Mouse (Mus musculus): Measurements from ENCODE around the gene Slc22a3. TPM values are rescaled to one million over a fixed set of nuclear protein-coding genes. Genes with fewer than 3 reads are reported as not detected.

Gene Slc22a3
- total and polyA plus RNA-seq, 3 experiments = 31.5 to 87.7 TPM; not detected in 1

- no peak for TF ChIP-seq E2F4 (IDR thresholded peaks at IDR 0.05; ENCODE audit: borderline replicate concordance, low read depth, low read length)
- TF ChIP-seq SIN3A (IDR thresholded peaks at IDR 0.05; ENCODE audit: low read length) = peak; percentile 99
- no peak for TF ChIP-seq NRF1 (IDR thresholded peaks at IDR 0.05; ENCODE audit: insufficient read depth, low read depth, low read length, poor library complexity, severe bottlenecking)
- peak; percentile 89 for TF ChIP-seq MXI1 (IDR thresholded peaks at IDR 0.05; ENCODE audit: low read depth, low read length)
- TF ChIP-seq RCOR1 (IDR thresholded peaks at IDR 0.05; ENCODE audit: low read depth, low read length) = peak; percentile 52
- TF ChIP-seq BHLHE40 (IDR thresholded peaks at IDR 0.05; ENCODE audit: borderline replicate concordance, low read depth, low read length) = peak; percentile 26; the same call in 1 of the 2 replicates
- TF ChIP-seq GATA1 (IDR thresholded peaks at IDR 0.05; ENCODE audit: low read depth, low read length) = peak; percentile 99
- no peak for TF ChIP-seq RAD21 (IDR thresholded peaks at IDR 0.05; ENCODE audit: low read depth, low read length)
- TF ChIP-seq ZMIZ1 (IDR thresholded peaks at IDR 0.05; ENCODE audit: low read depth, low read length) = peak; percentile 13; the same call in 1 of the 2 replicates
- TF ChIP-seq MAX (IDR thresholded peaks at IDR 0.05; ENCODE audit: low read length) = no peak; the same call in 1 of the 2 replicates
- peak; percentile 77 for TF ChIP-seq MAZ (IDR thresholded peaks at IDR 0.05; ENCODE audit: low read depth, low read length)
- no peak for TF ChIP-seq ZKSCAN1 (IDR thresholded peaks at IDR 0.05; ENCODE audit: low read depth, low read length)
- peak; percentile 53; the same call in 1 of the 2 replicates for TF ChIP-seq POLR2AphosphoS2 (IDR thresholded peaks at IDR 0.05; ENCODE audit: low read length)
These were observed 5.8 kb upstream of the Slc22a3 start (continued) for GRCm38 (mm10) chr17:12513107-12513923.

GRCm38 (mm10) chr17:12511193-12511592 is 3.7 kb upstream of the Slc22a3 start:
- no peaks in the 10 kb centered on the region for H3K27me3 ChIP-seq (ENCODE audit: control insufficient read depth in 1 of 2, insufficient read depth in 2 of 2, low read length in 2 of 2)
- H3K4me1 ChIP-seq (ENCODE audit: control insufficient read depth in 1 of 2, insufficient read depth in 2 of 2, low read length in 2 of 2) = peaks cover 27 to 54% of the 10 kb centered on the region in 2 experiments
- peaks cover 0 to 53% of the 10 kb centered on the region in 2 experiments; a peak in 2 of 4 replicates for H3K36me3 ChIP-seq (ENCODE audit: control insufficient read depth in 1 of 2, insufficient read depth in 2 of 2, low read length in 2 of 2)
- H3K9me3 ChIP-seq (replicated peaks; ENCODE audit: insufficient read depth, low read length) = no peaks in the 10 kb centered on the region
- H3K4me3 ChIP-seq (ENCODE audit: control insufficient read depth in 1 of 2, insufficient read depth in 1 of 2, low read depth in 2 of 2, low read length in 2 of 2) = no peak overlapping the region
- DNase-seq (ENCODE audit: low read depth, low spot score) = peak; percentile 48
- no peak overlapping the region for H3K9ac ChIP-seq (ENCODE audit: control insufficient read depth, low read depth, low read length, poor library complexity, severe bottlenecking)
- peak overlapping the region; percentile 99 for H3K27ac ChIP-seq (ENCODE audit: control insufficient read depth, low read depth, low read length)
- H3K79me2 ChIP-seq (ENCODE audit: control insufficient read depth, insufficient read depth, low read length, poor library complexity) = peaks cover 15% of the 10 kb centered on the region
- peak; percentile 75 for TF ChIP-seq SIN3A (IDR thresholded peaks at IDR 0.05; ENCODE audit: low read length)
- TF ChIP-seq EP300 (IDR thresholded peaks at IDR 0.05; ENCODE audit: low read depth in 1 of 2, low read length in 2 of 2) = peak; percentile 24 to 80; a peak in 3 of 4 replicates
- peak; percentile 57; the same call in 1 of the 2 replicates for TF ChIP-seq ETS1 (IDR thresholded peaks at IDR 0.05; ENCODE audit: low read depth, low read length)
- TF ChIP-seq ELF1 (IDR thresholded peaks at IDR 0.05; ENCODE audit: low read depth, low read length) = no peak
- no peak for TF ChIP-seq USF2 (IDR thresholded peaks at IDR 0.05; ENCODE audit: borderline replicate concordance in 1 of 2, insufficient read depth in 1 of 2, low read depth in 1 of 2, low read length in 2 of 2)
- TF ChIP-seq JUND (IDR thresholded peaks at IDR 0.05; ENCODE audit: low read depth, low read length) = no peak
- TF ChIP-seq MAZ (IDR thresholded peaks at IDR 0.05; ENCODE audit: low read depth, low read length) = no peak
- TF ChIP-seq TCF12 (IDR thresholded peaks at IDR 0.05; ENCODE audit: low read depth, low read length) = peak; percentile 66; the same call in 1 of the 2 replicates
- TF ChIP-seq RAD21 (IDR thresholded peaks at IDR 0.05; ENCODE audit: low read depth, low read length) = no peak
- TF ChIP-seq HCFC1 (IDR thresholded peaks at IDR 0.05; ENCODE audit: low read depth, low read length) = 0 out of 2 replicates have a peak, but pooled peaks have one; percentile 28
- TF ChIP-seq GATA1 (IDR thresholded peaks at IDR 0.05; ENCODE audit: low read depth, low read length) = peak; percentile 86
